Mouse (Mus musculus) kidney, embryonic 15.5 days (tissue): Measurements from ENCODE around the gene Camk2b. TPM values are rescaled to one million over a fixed set of nuclear protein-coding genes. Genes with fewer than 3 reads are reported as not detected.

Experiments used
- polyA plus RNA-seq: library from polyadenylated mRNA; unstranded; fragments of >200 nt; fragmentation: Nextera tagmentation; extraction: Ambion mirVana; gene quantifications from 2 replicates; pipeline ENCODE4 v1.2.1, GENCODE M21; 2015

The Camk2b gene
- polyA plus RNA-seq, 1 experiment from 2014 or later, result 4.3 TPM

Other genes with a start within 250 kb of the Camk2b start
- gene Polm, start 228.3 kb downstream of the Camk2b start, polyA plus RNA-seq, result 9.2 and 9.9 TPM in 2 replicates
- gene Aebp1, start 204.4 kb downstream of the Camk2b start, polyA plus RNA-seq, result 39.0 and 52.1 TPM in 2 replicates
- 133 and 141 TPM in 2 replicates for gene Pold2, start 188.1 kb downstream of the Camk2b start, polyA plus RNA-seq
- 3.9 and 5.8 TPM in 2 replicates for gene Myl7, start 167.6 kb downstream of the Camk2b start, polyA plus RNA-seq
- gene Gck, start 116.3 kb downstream of the Camk2b start, polyA plus RNA-seq, result 1.3 and 2.0 TPM in 2 replicates
- 52.9 and 57.3 TPM in 2 replicates for gene Ykt6, start 110.7 kb downstream of the Camk2b start, polyA plus RNA-seq
- 0.40 and 0.59 TPM in 2 replicates for gene A730071L15Rik, start 133.7 kb upstream of the Camk2b start, polyA plus RNA-seq
- 36.8 and 37.7 TPM in 2 replicates for gene Nudcd3, start 134.1 kb upstream of the Camk2b start, polyA plus RNA-seq
- 0.06 TPM in 1 of 2 replicates, not detected in the other for gene Npc1l1, start 163.8 kb upstream of the Camk2b start, polyA plus RNA-seq
- gene Ddx56, start 201.4 kb upstream of the Camk2b start, polyA plus RNA-seq, result 93.1 and 101 TPM in 2 replicates
- gene Tmed4, start 208.5 kb upstream of the Camk2b start, polyA plus RNA-seq, result 130 and 133 TPM in 2 replicates
- gene Ogdh, start 225.3 kb upstream of the Camk2b start, polyA plus RNA-seq, result 116 and 131 TPM in 2 replicates